Mouse (Mus musculus) CH12.LX (cell line): ENCODE results near the gene Fabp3. TPM values are rescaled to one million over a fixed set of nuclear protein-coding genes. Genes with fewer than 3 reads are reported as not detected.
A peak's percentile ranks its signal among the peaks of the same experiment; 100 is the strongest.

Source experiments
- DNase-seq: peaks from one replicate; pipeline ENCODE4 v3.0.0-alpha.2; 2013; ENCODE audit errors: extremely low read depth
- H3K27ac ChIP-seq: 2 replicates; pipeline ENCODE4 v1.5.1; 2012; ENCODE audit warnings: low read depth, mild to moderate bottlenecking, control low read depth, moderate library complexity; ENCODE audit not compliant: insufficient read depth
- H3K27me3 ChIP-seq: replicated peaks from 2 replicates; pipeline ENCODE3; 2012; ENCODE audit warnings: inconsistent platforms
- H3K36me3 ChIP-seq, 2 experiments: replicated peaks in 1 of 2; 2 replicates each; pipeline versions ENCODE3 to v1.6.1; 2012; ENCODE audit warnings: inconsistent platforms in 1 of 2, low read length in 1 of 2, mild to moderate bottlenecking in 1 of 2, mixed read lengths in 1 of 2, moderate library complexity in 1 of 2; ENCODE audit not compliant: control insufficient read depth in 1 of 2, insufficient read depth in 1 of 2
- H3K4me1 ChIP-seq, 2 experiments: 2 replicates each; pipeline ENCODE4 v1.6.1; 2012; ENCODE audit warnings: inconsistent platforms in 1 of 2, moderate library complexity in 1 of 2; ENCODE audit not compliant: insufficient read depth in 2 of 2, control insufficient read depth in 1 of 2
- H3K4me2 ChIP-seq: 2 replicates; pipeline ENCODE4 v1.6.1; 2012; ENCODE audit warnings: low read depth, mild to moderate bottlenecking, control low read depth; ENCODE audit not compliant: poor library complexity, insufficient read depth, severe bottlenecking
- H3K4me3 ChIP-seq, 3 experiments: fragments of 150-350 bp in 1 of 3; sonication (generic) in 1 of 3; replicated peaks in 1 of 3; 2 replicates each; pipeline versions ENCODE3 to v1.5.1; 2011 to 2012; ENCODE audit warnings: low read depth in 2 of 3, low read length in 2 of 3, mild to moderate bottlenecking in 2 of 3, moderate library complexity in 2 of 3, control low read depth in 1 of 3, improper control_type of control experiment in 1 of 3, inconsistent platforms in 1 of 3, mixed read lengths in 1 of 3; ENCODE audit not compliant: poor library complexity in 1 of 3
- H3K79me2 ChIP-seq: replicated peaks from 2 replicates; pipeline ENCODE4 v1.6.1; 2012; ENCODE audit warnings: mild to moderate bottlenecking, moderate library complexity; ENCODE audit not compliant: control insufficient read depth, poor library complexity, insufficient read depth, severe bottlenecking; ENCODE audit errors: extremely low read depth
- H3K9ac ChIP-seq: 2 replicates; pipeline ENCODE4 v1.6.1; 2012; ENCODE audit warnings: low read depth, mild to moderate bottlenecking, control low read depth, moderate library complexity; ENCODE audit not compliant: insufficient read depth
- H3K9me3 ChIP-seq: replicated peaks from 2 replicates; pipeline ENCODE3; 2012; ENCODE audit warnings: low read length, inconsistent platforms, mixed read lengths
- BHLHE40 ChIP-seq: IDR thresholded peaks from 2 replicates; pipeline ENCODE4 v1.6.1; 2011; ENCODE audit warnings: mild to moderate bottlenecking, low read depth, low read length, improper control_type of control experiment
- CTCF ChIP-seq, 2 experiments: IDR thresholded peaks in 1 of 2; conservative IDR thresholded peaks in 1 of 2; 2 replicates each; pipeline ENCODE4 v1.5.1; 2011 to 2012; ENCODE audit warnings: low read depth in 2 of 2, low read length in 2 of 2, improper control_type of control experiment in 1 of 2, inconsistent platforms in 1 of 2, mild to moderate bottlenecking in 1 of 2, moderate library complexity in 1 of 2
- E2F4 ChIP-seq: IDR thresholded peaks from 2 replicates; pipeline ENCODE4 v1.6.1; 2011; ENCODE audit warnings: low read depth, low read length, improper control_type of control experiment; ENCODE audit not compliant: insufficient replicate concordance
- EP300 ChIP-seq: IDR thresholded peaks from 2 replicates; pipeline ENCODE4 v1.6.1; 2011; ENCODE audit warnings: low read length, improper control_type of control experiment
- ETS1 ChIP-seq: conservative IDR thresholded peaks from 2 replicates; pipeline ENCODE4 v1.6.1; 2012; ENCODE audit warnings: low read depth, mild to moderate bottlenecking, inconsistent platforms, low read length, improper control_type of control experiment, moderate library complexity
- JUND ChIP-seq: conservative IDR thresholded peaks from 2 replicates; pipeline ENCODE4 v1.6.1; 2011; ENCODE audit warnings: low read depth, low read length, improper control_type of control experiment
- MAFK ChIP-seq: IDR thresholded peaks from 2 replicates; pipeline ENCODE4 v1.6.1; 2011; ENCODE audit warnings: low read length, improper control_type of control experiment; ENCODE audit not compliant: insufficient replicate concordance
- MEF2A ChIP-seq: IDR thresholded peaks from 2 replicates; pipeline ENCODE4 v1.6.1; 2014; ENCODE audit warnings: low read depth, mild to moderate bottlenecking, inconsistent platforms, low read length, improper control_type of control experiment, borderline replicate concordance
- NELFE ChIP-seq: IDR thresholded peaks from 2 replicates; pipeline ENCODE4 v1.6.1; 2011; ENCODE audit warnings: low read depth, low read length, improper control_type of control experiment
- NRF1 ChIP-seq: IDR thresholded peaks from 2 replicates; pipeline ENCODE4 v1.6.1; 2014; ENCODE audit warnings: low read depth, mild to moderate bottlenecking, inconsistent platforms, low read length, improper control_type of control experiment, moderate library complexity
- PAX5 ChIP-seq: IDR thresholded peaks from 2 replicates; pipeline ENCODE4 v1.6.1; 2012; ENCODE audit warnings: low read length, inconsistent platforms, mixed read lengths
- POLR2A ChIP-seq: IDR thresholded peaks from 2 replicates; pipeline ENCODE4 v1.6.1; 2011; ENCODE audit warnings: low read depth, mild to moderate bottlenecking, improper control_type of control experiment, low read length
- POLR2AphosphoS2 ChIP-seq: IDR thresholded peaks from 2 replicates; pipeline ENCODE4 v1.6.1; 2011; ENCODE audit warnings: low read depth, low read length, improper control_type of control experiment
- RCOR1 ChIP-seq: conservative IDR thresholded peaks from 2 replicates; pipeline ENCODE4 v1.6.1; 2012; ENCODE audit warnings: low read depth, mild to moderate bottlenecking, inconsistent platforms, low read length, improper control_type of control experiment
- TBP ChIP-seq: conservative IDR thresholded peaks from 2 replicates; pipeline ENCODE4 v1.6.1; 2011; ENCODE audit warnings: low read depth, low read length, improper control_type of control experiment
- USF2 ChIP-seq: conservative IDR thresholded peaks from 2 replicates; pipeline ENCODE4 v1.6.1; 2011; ENCODE audit warnings: low read depth, low read length, improper control_type of control experiment
- ZC3H11A ChIP-seq: IDR thresholded peaks from 2 replicates; pipeline ENCODE4 v1.6.1; 2012; ENCODE audit warnings: low read depth, mild to moderate bottlenecking, inconsistent platforms, low read length, improper control_type of control experiment
- ZKSCAN1 ChIP-seq: IDR thresholded peaks from 2 replicates; pipeline ENCODE4 v1.6.1; 2012; ENCODE audit warnings: low read depth, inconsistent platforms, low read length, improper control_type of control experiment, borderline replicate concordance
- ZNF384 ChIP-seq: IDR thresholded peaks from 2 replicates; pipeline ENCODE4 v1.6.1; 2012; ENCODE audit warnings: low read depth, low read length, improper control_type of control experiment, inconsistent platforms
- dilution Hi-C: fragments of 300-500 bp; cut with MboI; formaldehyde crosslinking; loops from 2 replicates; pipeline ENCODE4 v1.14.3; 2020; ENCODE audit warnings: low sequenced_read_pairs; ENCODE audit not compliant: extremely low pct_unique_long_range_greater_than_20kb, extremely low pct_ligation_motif_present
- in situ Hi-C: fragments of 300-500 bp; cut with MboI; formaldehyde crosslinking; loops from 3 replicates; pipeline ENCODE4 v1.14.3; 2019; ENCODE audit warnings: low sequenced_read_pairs, low pct_ligation_motif_present, low pct_unique_long_range_greater_than_20kb, mixed read lengths
- polyA plus RNA-seq: library from polyadenylated mRNA; unstranded; fragments of >175 nt; gene quantifications from 2 replicates; pipeline ENCODE4 v1.2.1, GENCODE M21; 2012; ENCODE audit warnings: low read depth; ENCODE audit not compliant: insufficient read length
- total RNA-seq, 2 experiments: library from RNA; depleted of rRNA; stranded (reverse); fragments of 300-350 nt in 1 of 2; fragments of >200 nt in 1 of 2; gene quantifications; 2 replicates each; pipeline ENCODE4 v1.2.3; 2012 to 2014

The Fabp3 gene
- total and polyA plus RNA-seq, 3 experiments, result not detected

DNA sequence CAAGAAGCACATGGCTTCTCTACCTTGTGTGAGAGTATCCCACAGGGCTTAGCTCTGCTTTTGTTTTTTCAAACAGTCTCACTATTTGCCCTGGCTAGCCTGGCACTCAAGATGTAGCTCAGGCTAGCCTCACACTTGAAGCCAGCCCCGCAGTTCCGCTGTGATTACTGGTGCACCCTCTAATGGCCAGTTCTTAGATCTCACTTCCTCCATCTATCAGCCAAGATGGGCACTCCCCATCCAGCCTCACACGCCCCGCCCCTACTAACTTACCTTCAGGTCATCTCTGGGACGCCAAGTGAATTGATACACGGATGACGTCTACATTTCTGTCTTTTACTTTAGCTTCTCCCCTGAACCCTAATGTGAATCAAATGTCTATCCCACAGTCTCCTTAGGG lies 11.2 kb downstream of the Fabp3 start:
- H3K27ac ChIP-seq, result no peak overlapping the region
- H3K27me3 ChIP-seq, result no peaks in the 10 kb centered on the region
- no peak overlapping the region for H3K4me3 ChIP-seq
- in situ Hi-C loops (no loop called here), dilution Hi-C loops (no loop called here)
- TF ChIP-seq CTCF (conservative IDR thresholded peaks at IDR 0.05 in 1 of 2, IDR thresholded peaks at IDR 0.05 in 1 of 2; ENCODE audit: low read depth in 2 of 2, low read length in 2 of 2), result 0 out of 4 replicates have a peak, but pooled peaks of 1 of the 2 experiments have one; percentile 5
- no peak for TF ChIP-seq PAX5
- no peak for DNase-seq
- no peaks in the 10 kb centered on the region for H3K79me2 ChIP-seq
- no peaks in the 10 kb centered on the region for H3K4me1 ChIP-seq
- peaks cover 62 to 95% of the 10 kb centered on the region in 2 experiments for H3K36me3 ChIP-seq
- no peak overlapping the region for H3K9ac ChIP-seq
- H3K9me3 ChIP-seq, result no peaks in the 10 kb centered on the region
- no peak overlapping the region for H3K4me2 ChIP-seq

DNA sequence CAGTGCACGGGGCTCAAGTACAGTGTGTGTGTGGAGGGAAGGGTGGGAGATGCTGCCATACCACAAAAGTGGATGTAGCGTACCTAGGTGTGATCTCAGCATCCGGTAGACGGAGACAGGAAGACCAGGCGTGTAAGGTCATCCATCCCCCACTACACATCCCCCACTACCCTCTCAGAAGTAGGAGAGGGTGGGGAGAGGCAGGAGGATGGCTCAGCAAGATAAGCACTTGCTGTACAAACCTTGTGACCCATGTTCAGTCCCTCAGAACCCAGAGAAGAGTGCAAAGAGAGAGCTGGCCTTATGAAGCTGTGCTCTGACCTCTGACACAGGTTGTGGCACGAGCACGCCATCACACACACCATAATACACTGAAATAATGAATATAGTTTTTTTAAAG lies 13.2 kb downstream of the Fabp3 start:
- H3K4me3 ChIP-seq, result no peak overlapping the region
- no peaks in the 10 kb centered on the region for H3K79me2 ChIP-seq
- H3K9me3 ChIP-seq, result no peaks in the 10 kb centered on the region
- H3K36me3 ChIP-seq, result peaks cover 56 to 92% of the 10 kb centered on the region in 2 experiments
- no peaks in the 10 kb centered on the region for H3K4me1 ChIP-seq
- H3K27me3 ChIP-seq, result no peaks in the 10 kb centered on the region
- no peak overlapping the region for H3K4me2 ChIP-seq
- in situ Hi-C loops (no loop called here), dilution Hi-C loops (no loop called here)
- TF ChIP-seq TBP (no peak), MEF2A (no peak), BHLHE40 (no peak), E2F4 (no peak), ZNF384 (no peak), ZKSCAN1 (no peak), NELFE (no peak), ZC3H11A (no peak), NRF1 (no peak), POLR2AphosphoS2 (no peak), CTCF (conservative IDR thresholded peaks at IDR 0.05 in 1 of 2, IDR thresholded peaks at IDR 0.05 in 1 of 2; ENCODE audit: low read depth in 2 of 2, low read length in 2 of 2) (no peak)
- DNase-seq, result no peak
- no peak overlapping the region for H3K27ac ChIP-seq
- H3K9ac ChIP-seq, result no peak overlapping the region

DNA sequence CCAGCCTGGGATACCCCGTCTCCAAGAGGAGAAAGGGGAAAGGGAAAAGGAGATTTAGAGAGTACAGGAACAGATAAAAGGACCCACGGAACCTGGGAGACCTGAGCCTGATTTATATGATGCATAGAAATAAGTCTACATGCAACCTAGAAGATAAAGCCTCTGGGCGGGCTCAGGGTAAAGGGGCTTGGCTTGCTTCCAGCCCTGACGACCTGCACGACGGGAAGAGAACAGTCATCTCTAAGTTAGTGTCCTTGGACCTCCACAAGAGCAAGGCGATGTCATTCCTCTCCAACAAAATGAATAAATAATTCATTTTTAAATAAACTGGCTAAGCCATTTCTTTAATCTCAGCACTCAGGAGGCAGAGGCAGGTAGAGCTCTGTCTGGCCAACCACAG lies 14.2 kb downstream of the Fabp3 start:
- dilution Hi-C loops, result no loop called here

More for the DNA sequence above, 14.2 kb downstream of the Fabp3 start:
- in situ Hi-C loops, result no loop called here
- Histone ChIP-seq H3K27me3 (no peaks in the 10 kb centered on the region), H3K79me2 (no peaks in the 10 kb centered on the region), H3K4me1 (peaks cover 0 to 6% of the 10 kb centered on the region in 2 experiments; a peak in 2 of 4 replicates), H3K36me3 (peaks cover 54 to 90% of the 10 kb centered on the region in 2 experiments), H3K4me3 (no peak overlapping the region), H3K27ac (no peak overlapping the region), H3K9ac (no peak overlapping the region), H3K9me3 (no peaks in the 10 kb centered on the region), H3K4me2 (no peak overlapping the region)
- no peak for TF ChIP-seq EP300
- TF ChIP-seq ZC3H11A, result no peak
- no peak for TF ChIP-seq USF2
- no peak for TF ChIP-seq POLR2A
- no peak for TF ChIP-seq MAFK
- no peak for TF ChIP-seq MEF2A
- TF ChIP-seq ETS1, result no peak
- no peak for TF ChIP-seq JUND
- no peak for TF ChIP-seq TBP
- no peak for TF ChIP-seq CTCF (conservative IDR thresholded peaks at IDR 0.05 in 1 of 2, IDR thresholded peaks at IDR 0.05 in 1 of 2; ENCODE audit: low read depth in 2 of 2, low read length in 2 of 2)
- TF ChIP-seq RCOR1, result no peak
- no peak for DNase-seq
